Mouse (Mus musculus) midbrain, embryonic 10.5 days (tissue): ENCODE measurements around the gene Myocos. TPM values are rescaled to one million over a fixed set of nuclear protein-coding genes. Genes with fewer than 3 reads are reported as not detected.
"Not testable (repeated sequence)": the region's sequence is repeated elsewhere in the genome, so short reads cannot be mapped to it uniquely, and the experiment has no call there.

Source experiments
- DNase-seq: peaks from one replicate; pipeline ENCODE4 v3.0.0-alpha.2; 2017; ENCODE audit warnings: low spot score
- H3K27ac ChIP-seq: fragments of 300-500 bp; sonication (generic); replicated peaks from 2 replicates; pipeline ENCODE4 v1.5.1; 2016; ENCODE audit warnings: mild to moderate bottlenecking
- H3K27me3 ChIP-seq: fragments of 300-500 bp; sonication (generic); 2 replicates; pipeline ENCODE4 v1.6.1; 2016; ENCODE audit warnings: low read depth, mild to moderate bottlenecking; ENCODE audit not compliant: poor library complexity, severe bottlenecking
- H3K36me3 ChIP-seq: fragments of 300-500 bp; sonication (generic); 2 replicates; pipeline ENCODE4 v1.6.1; 2016; ENCODE audit warnings: mild to moderate bottlenecking, moderate library complexity
- H3K4me1 ChIP-seq: fragments of 300-500 bp; sonication (generic); 2 replicates; pipeline ENCODE4 v1.6.1; 2016
- H3K4me3 ChIP-seq: fragments of 300-500 bp; sonication (generic); 2 replicates; pipeline ENCODE4 v1.5.1; 2016; ENCODE audit warnings: mild to moderate bottlenecking, moderate library complexity
- H3K9me3 ChIP-seq: fragments of 300-500 bp; sonication (generic); replicated peaks from 2 replicates; pipeline ENCODE4 v1.6.1; 2016; ENCODE audit warnings: mild to moderate bottlenecking
- WGBS: fragments of 180-500 bp; shearing (Covaris S2); methylation state at CpG from one replicate; pipeline ENCODE4 v1.1.7; 2016; 5-methylcytosine and 5-hydroxymethylcytosine counted together
- polyA plus RNA-seq: library from polyadenylated mRNA; unstranded; fragments of >200 nt; fragmentation: Nextera tagmentation; extraction: Ambion mirVana; gene quantifications from 2 replicates; pipeline ENCODE4 v1.2.1, GENCODE M21; 2016

The Myocos gene
- polyA plus RNA-seq, 1 experiment from 2014 or later, result not detected

DNA sequence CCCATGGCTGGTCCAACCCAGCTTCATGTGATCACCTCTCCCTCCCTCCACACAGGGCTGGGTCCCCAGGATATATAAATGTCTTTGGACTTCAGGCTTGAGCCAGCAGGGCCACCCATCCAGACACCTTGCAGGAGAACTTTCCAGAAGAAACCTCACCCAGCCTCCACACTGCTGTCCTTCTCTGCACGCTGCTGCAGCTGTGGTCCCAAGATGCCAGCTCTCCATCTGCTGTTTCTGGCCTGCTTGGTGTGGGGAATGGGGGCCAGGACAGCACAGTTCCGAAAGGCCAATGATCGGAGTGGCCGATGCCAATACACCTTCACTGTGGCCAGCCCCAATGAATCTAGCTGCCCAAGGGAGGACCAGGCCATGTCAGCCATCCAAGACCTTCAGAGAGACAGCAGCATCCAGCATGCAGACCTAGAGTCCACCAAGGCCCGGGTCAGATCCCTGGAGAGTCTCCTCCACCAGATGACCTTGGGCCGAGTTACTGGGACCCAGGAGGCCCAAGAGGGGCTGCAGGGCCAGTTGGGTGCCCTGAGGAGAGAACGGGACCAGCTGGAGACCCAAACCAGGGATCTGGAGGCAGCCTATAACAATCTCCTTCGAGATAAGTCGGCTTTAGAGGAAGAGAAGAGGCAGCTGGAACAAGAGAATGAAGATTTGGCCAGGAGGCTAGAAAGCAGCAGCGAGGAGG is 18.8 kb downstream of the Myocos start, which contains the start of gene Myoc:
Gene Myoc, plus strand, starts transcription at position 105 of the 700 bp plus-strand sequence.
- Histone ChIP-seq H3K9me3 (no peaks in the 10 kb centered on the region), H3K4me1 (0 out of 2 replicates have a peak, but pooled peaks cover 3% of the 10 kb centered on the region), H3K36me3 (no peaks in the 10 kb centered on the region), H3K27me3 (no peaks in the 10 kb centered on the region), H3K4me3 (no peak within 1 kb of the TSS), H3K27ac (no peak within 1 kb of the TSS; the same call in 1 of the 2 replicates)
- no peak for DNase-seq
- 85% methylated on average over 10 of the region's 10 CpGs for WGBS

DNA sequence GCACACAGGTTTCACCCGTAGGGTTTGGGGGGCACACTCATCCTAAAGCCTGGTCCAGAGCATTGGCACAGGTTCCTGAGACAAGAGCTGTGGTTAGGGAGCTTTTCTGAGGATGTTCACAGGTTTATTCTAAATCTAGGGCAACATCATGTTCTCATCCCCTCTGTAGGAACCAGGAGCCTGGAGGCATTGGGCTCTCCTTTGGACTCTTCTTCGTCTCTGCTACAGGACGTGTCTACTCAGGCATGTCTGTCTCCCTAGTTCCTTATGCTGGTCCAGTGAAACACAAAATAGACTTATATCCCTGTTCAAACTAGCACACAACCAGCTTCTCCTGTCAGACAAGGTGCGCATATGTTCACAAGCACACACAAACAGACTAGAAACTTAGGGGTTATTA is 19.5 kb downstream of the Myocos start:
- 85% methylated on average over 4 of the region's 4 CpGs for WGBS
- Histone ChIP-seq H3K4me1 (no peaks in the 10 kb centered on the region), H3K27me3 (no peaks in the 10 kb centered on the region), H3K27ac (no peak overlapping the region), H3K9me3 (no peaks in the 10 kb centered on the region), H3K36me3 (no peaks in the 10 kb centered on the region), H3K4me3 (no peak overlapping the region)
- no peak for DNase-seq

DNA sequence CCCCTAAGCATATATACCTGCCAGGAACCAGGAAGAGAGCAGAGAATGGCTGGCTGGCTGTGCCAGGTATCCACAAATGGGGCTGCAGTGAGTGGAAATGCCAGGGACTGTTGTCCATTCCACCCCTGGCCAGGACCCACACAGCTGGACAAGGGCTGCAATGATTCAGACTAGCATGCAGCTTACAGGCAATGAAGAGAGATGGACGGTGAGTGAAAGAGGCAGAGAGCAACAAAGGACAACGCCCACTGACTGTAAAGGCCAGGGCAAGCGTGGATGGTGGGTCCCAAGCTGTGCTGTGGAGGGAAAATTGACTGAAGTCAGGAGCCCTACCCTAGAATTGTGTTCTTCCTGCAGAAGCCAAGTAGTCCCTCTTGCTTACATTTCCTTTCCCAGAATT is 21.5 kb downstream of the Myocos start:
- Histone ChIP-seq H3K36me3 (no peaks in the 10 kb centered on the region), H3K4me1 (no peaks in the 10 kb centered on the region), H3K9me3 (0 out of 2 replicates have a peak, but pooled peaks cover 3% of the 10 kb centered on the region), H3K27ac (no peak overlapping the region), H3K27me3 (no peaks in the 10 kb centered on the region), H3K4me3 (no peak overlapping the region)
- WGBS, result 74% methylated on average over 3 of the region's 3 CpGs
- DNase-seq, result no peak

DNA sequence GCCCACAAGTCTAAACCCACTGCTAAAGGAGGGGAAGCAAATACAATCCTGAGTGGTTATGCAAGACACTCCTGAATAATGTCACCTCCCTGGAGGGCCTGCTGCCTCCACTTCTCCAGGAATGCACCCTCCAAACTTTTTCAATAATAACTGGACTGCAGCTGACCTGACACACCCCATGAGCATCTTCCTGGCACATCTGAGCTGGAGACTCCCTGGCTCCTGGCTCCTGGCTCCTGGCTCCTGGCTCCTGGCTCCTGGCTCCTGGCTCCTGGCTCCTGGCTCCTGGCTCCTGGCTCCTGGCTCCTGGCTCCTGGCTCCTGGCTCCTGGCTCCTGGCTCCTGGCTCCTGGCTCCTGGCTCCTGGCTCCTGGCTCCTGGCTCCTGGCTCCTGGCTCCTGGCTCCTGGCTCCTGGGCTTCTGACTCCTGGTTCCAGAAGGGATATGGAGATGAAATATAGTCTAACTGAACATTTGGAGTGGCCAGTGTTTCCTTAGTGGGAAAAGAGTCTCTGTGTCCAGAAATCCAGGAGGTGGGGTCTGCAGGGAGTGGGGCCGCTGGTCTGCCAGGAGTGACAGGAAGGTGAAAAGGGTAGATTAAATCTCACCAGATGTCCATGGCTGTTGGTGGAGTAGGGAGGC is 22.6 kb downstream of the Myocos start:
- H3K36me3 ChIP-seq, DNase-seq, H3K27ac ChIP-seq, H3K4me3 ChIP-seq, H3K4me1 ChIP-seq, H3K9me3 ChIP-seq, H3K27me3 ChIP-seq: not testable (repeated sequence)
- 81% methylated on average over 1 of the region's 1 CpGs for WGBS

DNA sequence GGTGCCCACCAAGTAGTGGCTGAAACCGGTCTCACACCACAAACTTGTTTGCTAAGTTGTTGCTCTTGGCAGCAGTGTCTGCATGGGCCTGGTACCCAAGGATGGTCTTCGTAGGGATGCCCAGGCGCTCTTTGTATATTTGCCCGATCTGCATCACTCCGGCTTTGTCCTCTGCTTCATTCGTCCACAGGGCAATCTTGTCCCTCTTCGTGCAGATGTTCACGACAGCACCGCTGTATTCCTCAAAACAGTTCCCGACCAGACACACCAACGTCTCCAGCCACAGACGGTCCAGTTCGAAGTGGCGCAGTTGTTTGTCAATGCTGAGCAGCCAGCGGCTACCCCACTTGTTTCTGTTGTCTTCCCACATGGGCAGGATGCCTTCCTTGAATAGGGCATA is 29.7 kb downstream of the Myocos start:
- H3K4me3 ChIP-seq, H3K4me1 ChIP-seq, H3K9me3 ChIP-seq, H3K27ac ChIP-seq, H3K27me3 ChIP-seq, DNase-seq, H3K36me3 ChIP-seq: not testable (repeated sequence)
- 97% methylated on average over 15 of the region's 15 CpGs for WGBS

DNA sequence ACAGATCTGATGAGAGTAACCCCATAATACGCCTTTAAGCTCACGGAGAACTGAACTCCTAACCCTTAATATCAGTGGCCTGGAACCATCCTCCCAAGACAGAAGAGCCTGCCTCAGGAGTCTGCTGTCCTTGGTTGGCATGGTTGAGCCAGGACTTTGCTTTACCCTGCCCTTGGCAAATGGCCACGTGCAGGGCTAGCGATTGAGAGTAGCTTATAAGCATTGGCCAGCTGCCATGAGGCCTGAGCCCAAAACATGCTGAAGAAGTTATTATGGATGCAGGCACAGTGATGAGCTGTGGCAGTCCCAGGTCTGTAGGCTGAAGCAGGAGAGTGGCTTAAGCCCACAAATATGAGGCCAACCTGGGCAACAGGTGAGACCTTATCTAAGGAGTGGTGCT is 30.2 kb downstream of the Myocos start:
- H3K4me1 ChIP-seq, DNase-seq, H3K9me3 ChIP-seq, H3K4me3 ChIP-seq, H3K36me3 ChIP-seq, H3K27ac ChIP-seq, H3K27me3 ChIP-seq: not testable (repeated sequence)
- 84% methylated on average over 4 of the region's 4 CpGs for WGBS

DNA sequence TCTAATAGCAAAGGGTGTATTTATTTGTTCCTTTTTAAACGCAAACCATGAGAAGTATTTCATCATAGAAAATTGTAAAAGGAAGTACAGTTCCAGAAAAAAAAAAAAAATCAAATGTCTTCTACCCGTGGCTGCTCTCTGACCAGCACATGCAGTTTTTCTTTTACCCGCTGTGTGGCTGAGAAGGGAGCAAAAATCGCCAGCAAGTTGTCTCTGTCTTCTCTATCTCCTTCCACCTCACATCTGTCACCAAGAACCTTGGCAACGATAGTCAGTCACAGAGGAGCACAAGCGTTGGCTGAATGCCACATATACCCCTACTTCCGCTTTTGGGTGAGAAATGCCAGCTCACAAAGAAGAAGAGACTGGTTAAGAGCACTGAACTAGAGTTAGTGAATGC is 32.8 kb downstream of the Myocos start:
- no peaks in the 10 kb centered on the region for H3K27me3 ChIP-seq
- no peaks in the 10 kb centered on the region for H3K36me3 ChIP-seq
- WGBS, result 79% methylated on average over 7 of the region's 7 CpGs
- no peak for DNase-seq
- no peak overlapping the region for H3K27ac ChIP-seq
- H3K4me1 ChIP-seq, result peaks cover 3% of the 10 kb centered on the region; the same call in 1 of the 2 replicates
- H3K4me3 ChIP-seq, result no peak overlapping the region
- no peaks in the 10 kb centered on the region for H3K9me3 ChIP-seq

DNA sequence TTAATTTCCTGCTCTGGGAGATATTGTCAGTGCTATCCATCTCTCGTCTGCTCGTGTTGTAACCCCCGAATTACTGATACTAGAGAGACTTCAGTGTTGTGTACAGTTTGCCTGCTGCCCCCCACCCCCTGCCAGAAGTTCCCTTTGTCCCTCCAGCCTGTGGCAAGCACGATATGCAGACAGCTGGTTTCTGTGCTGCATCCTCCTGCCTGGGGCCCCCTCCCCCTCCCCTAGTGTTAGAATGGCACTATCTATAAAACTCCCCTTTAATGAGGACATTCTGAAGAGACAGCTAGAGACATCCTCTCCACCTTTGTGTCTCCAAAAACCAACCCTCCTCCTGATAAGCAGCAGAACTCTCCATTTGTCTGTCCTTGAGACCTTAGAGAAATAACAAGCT is 34.1 kb downstream of the Myocos start:
- Histone ChIP-seq H3K36me3 (no peaks in the 10 kb centered on the region), H3K9me3 (no peaks in the 10 kb centered on the region), H3K27me3 (no peaks in the 10 kb centered on the region), H3K4me1 (peaks cover 3% of the 10 kb centered on the region; the same call in 1 of the 2 replicates), H3K27ac (no peak overlapping the region), H3K4me3 (no peak overlapping the region)
- DNase-seq, result no peak
- WGBS, result 54% methylated on average over 4 of the region's 4 CpGs

DNA sequence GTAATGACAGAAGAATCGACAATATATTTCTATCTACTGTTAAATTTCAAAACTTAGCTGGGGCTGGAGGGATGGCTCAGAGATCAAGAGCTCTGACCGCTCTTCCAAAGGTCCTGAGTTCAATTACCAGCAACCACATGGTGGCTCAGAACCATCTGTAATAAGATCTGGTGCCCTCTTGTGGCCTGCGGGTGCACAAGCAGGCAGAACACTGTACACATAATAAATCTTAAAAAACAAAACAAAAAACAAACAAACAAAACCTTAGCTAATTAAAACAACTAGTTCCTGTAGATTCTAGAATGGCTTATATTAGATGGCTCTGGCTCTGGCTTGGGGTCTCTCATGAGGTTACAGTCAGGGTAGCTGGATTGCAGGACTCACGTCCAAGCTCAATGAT is 37.5 kb downstream of the Myocos start:
- DNase-seq, result no peak
- H3K36me3 ChIP-seq, result no peaks in the 10 kb centered on the region
- H3K4me1 ChIP-seq, result peaks cover 3% of the 10 kb centered on the region; the same call in 1 of the 2 replicates
- no peaks in the 10 kb centered on the region for H3K9me3 ChIP-seq
- WGBS, result 68% methylated on average over 4 of the region's 4 CpGs
- no peak overlapping the region for H3K4me3 ChIP-seq
- no peaks in the 10 kb centered on the region for H3K27me3 ChIP-seq
- H3K27ac ChIP-seq, result no peak overlapping the region

DNA sequence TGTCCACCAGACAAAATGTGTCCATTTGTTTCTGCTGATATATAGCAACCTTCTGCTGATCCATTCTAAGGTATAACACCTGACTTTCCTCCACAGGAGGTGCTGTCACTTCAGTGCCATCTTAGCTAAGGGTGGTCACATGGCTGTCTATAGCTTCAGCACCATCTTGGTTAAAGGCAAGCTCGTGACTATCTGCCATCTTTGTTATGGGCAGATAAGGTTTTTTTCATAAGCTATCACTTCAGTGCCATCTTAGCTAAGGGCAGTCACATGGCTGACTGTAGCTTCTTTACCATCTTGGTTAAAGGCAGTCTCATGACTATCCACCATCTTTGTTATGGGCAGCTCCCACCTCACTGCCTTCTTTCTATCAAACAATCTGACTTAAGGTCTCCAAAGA is 42.5 kb downstream of the Myocos start:
- Histone ChIP-seq H3K4me1 (no peaks in the 10 kb centered on the region), H3K9me3 (no peaks in the 10 kb centered on the region), H3K27me3 (no peaks in the 10 kb centered on the region), H3K36me3 (no peaks in the 10 kb centered on the region), H3K27ac (no peak overlapping the region), H3K4me3 (no peak overlapping the region)
- no peak for DNase-seq
- WGBS, result 84% methylated on average over 1 of the region's 1 CpGs

DNA sequence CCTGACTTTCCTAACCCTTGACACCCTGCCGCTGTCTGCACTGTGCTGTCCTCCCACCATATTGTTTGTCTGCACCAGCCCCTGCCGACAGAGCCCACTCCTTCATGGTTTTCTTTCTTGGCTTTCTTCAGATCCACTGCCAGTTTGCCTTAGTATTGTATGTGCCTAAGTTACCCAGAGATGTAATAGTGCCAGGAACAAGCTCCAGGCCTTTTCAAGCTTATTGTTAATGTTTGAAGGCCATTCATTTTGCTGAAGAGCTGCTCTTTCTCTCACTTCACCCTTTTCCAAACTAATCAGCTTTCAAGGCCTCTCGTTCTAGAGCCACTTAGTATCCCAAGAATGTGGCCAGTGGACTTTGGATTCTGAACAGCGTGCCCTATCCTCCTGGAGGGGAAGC is 46.8 kb downstream of the Myocos start:
- H3K9me3 ChIP-seq, result no peaks in the 10 kb centered on the region
- peaks cover 25% of the 10 kb centered on the region for H3K4me1 ChIP-seq
- no peak overlapping the region for H3K27ac ChIP-seq
- 68% methylated on average over 4 of the region's 4 CpGs for WGBS
- no peak overlapping the region for H3K4me3 ChIP-seq
- DNase-seq, result no peak
- no peaks in the 10 kb centered on the region for H3K27me3 ChIP-seq
- H3K36me3 ChIP-seq, result no peaks in the 10 kb centered on the region

DNA sequence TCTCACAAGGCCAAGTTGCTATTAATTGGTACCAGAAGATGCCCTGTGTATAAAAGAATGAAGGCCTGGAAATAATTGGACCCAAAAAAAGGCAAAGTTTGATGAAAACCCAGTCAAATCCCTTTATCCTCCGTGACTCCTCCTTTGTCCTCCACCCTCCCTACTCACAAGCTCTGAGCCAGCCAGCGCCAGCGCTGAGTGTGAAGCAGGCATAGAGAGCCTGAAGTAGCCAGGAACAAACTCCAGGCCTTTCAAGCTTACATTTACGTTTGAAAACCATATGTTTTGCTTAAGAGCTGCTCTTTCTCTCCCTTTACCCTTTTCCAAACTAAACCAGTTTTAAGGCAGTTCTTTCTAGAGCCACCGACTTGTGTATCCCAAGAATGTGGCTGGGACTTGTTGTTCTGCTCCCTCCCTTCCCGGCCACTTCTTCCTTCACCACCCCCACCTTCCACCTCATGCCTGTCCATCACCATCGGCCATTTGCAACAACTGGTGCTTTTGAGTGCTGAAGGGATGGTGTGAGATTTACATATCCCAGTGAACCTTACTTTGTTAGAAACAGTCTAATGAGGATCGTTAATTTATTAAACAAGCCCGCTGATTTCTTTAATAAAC is 48.3 kb downstream of the Myocos start:
- H3K27me3 ChIP-seq, result no peaks in the 10 kb centered on the region
- H3K36me3 ChIP-seq, result 0 out of 2 replicates have a peak, but pooled peaks cover 1% of the 10 kb centered on the region
- peak overlapping the region; percentile 74 for H3K27ac ChIP-seq
- WGBS, result 41% methylated on average over 9 of the region's 9 CpGs
- H3K4me1 ChIP-seq, result peaks cover 25% of the 10 kb centered on the region
- no peaks in the 10 kb centered on the region for H3K9me3 ChIP-seq
- DNase-seq, result peak; percentile 27
- no peak overlapping the region for H3K4me3 ChIP-seq

DNA sequence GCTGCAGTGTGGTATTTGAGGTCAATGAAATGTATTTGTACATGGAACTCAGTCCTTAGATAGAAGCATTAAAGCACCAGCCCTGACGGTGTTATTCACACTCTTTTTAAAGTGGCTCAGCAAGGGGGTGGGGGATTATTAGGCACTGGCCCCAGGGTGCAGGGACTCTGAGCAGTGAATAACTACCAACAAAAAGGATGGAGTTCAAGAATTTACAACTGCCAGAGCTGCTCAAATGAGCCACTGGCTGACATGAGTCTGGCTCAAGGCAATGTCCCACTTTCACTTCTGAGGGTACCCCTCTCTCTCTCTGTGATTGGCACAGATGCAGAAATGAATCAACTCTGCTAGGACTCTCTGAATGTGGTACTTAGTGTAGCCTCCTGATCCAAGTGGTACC is 49.9 kb downstream of the Myocos start:
- H3K4me3 ChIP-seq, result no peak overlapping the region
- H3K27ac ChIP-seq, result no peak overlapping the region
- 13% methylated on average over 1 of the region's 1 CpGs for whole genome bisulfite sequencing
- peaks cover 25% of the 10 kb centered on the region for H3K4me1 ChIP-seq
- DNase-seq, result no peak
- no peaks in the 10 kb centered on the region for H3K9me3 ChIP-seq
- H3K27me3 ChIP-seq, result no peaks in the 10 kb centered on the region
- peaks cover 6% of the 10 kb centered on the region; the same call in 1 of the 2 replicates for H3K36me3 ChIP-seq
